Mouse (Mus musculus): Measurements from ENCODE around the gene Tgm2. TPM values are rescaled to one million over a fixed set of nuclear protein-coding genes. Genes with fewer than 3 reads are reported as not detected.

Tgm2 gene
- polyA plus RNA-seq, 1 experiment: 53.3 TPM

DNA sequence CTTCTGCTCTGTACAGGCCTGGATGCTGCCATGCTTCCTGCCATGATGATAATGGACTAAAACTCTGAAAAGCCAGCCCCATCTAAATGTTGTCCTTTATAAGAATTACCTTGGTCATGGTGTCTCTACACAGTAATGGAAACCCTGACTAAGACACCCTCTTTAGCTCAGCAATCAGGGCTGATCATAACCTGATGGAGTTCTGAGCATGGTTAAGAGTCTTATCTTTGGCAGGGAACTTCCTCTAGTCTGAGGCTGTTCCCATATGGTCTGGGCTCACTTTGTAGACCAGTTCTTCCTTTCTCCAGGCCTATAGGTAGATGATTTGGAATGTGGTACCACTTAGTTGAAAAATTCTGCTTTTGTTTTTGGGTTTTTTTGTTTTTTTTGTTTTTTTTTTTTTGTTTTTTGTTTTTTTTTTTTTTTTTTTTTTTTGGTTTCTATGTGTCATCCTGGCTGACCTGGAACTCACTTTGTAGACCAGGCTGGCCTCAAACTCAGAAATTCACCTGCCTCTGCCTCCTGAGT lies 77.7 kb downstream of the Tgm2 start:
- no peak for DNase-seq (ENCODE audit: low read depth in 1 of 2, low spot score in 2 of 2)
- TF ChIP-seq CTCF (IDR thresholded peaks at IDR 0.05; ENCODE audit: extremely low read depth, insufficient read depth, insufficient read length, insufficient replicate concordance) (no peak), POLR2A (IDR thresholded peaks at IDR 0.05; ENCODE audit: low read depth, low read length) (no peak)
- no peak overlapping the region for H3K4me3 ChIP-seq (ENCODE audit: extremely low read depth, insufficient read depth, insufficient read length)
- H3K27me3 ChIP-seq (ENCODE audit: control insufficient read depth, insufficient read depth, low read length): no peaks in the 10 kb centered on the region
- no peak overlapping the region for H3K27ac ChIP-seq (ENCODE audit: insufficient read depth, low read length)
- peaks cover 7% of the 10 kb centered on the region for H3K36me3 ChIP-seq (ENCODE audit: control insufficient read depth, insufficient read depth, low read length)
- H3K4me1 ChIP-seq (ENCODE audit: control insufficient read depth, insufficient read depth, insufficient read length): no peaks in the 10 kb centered on the region

- WGBS: 92% methylated on average over 5 of the region's 5 CpGs
- H3K4me3 ChIP-seq (ENCODE audit: extremely low read depth, insufficient read depth, insufficient read length): no peak overlapping the region
- no peaks in the 10 kb centered on the region for H3K4me1 ChIP-seq (ENCODE audit: control insufficient read depth, insufficient read depth, insufficient read length)
- no peak for DNase-seq (ENCODE audit: low read depth in 1 of 2, low spot score in 2 of 2)
- H3K27ac ChIP-seq (ENCODE audit: insufficient read depth, low read length): no peak overlapping the region
- no peak for TF ChIP-seq CTCF (IDR thresholded peaks at IDR 0.05; ENCODE audit: extremely low read depth, insufficient read depth, insufficient read length, insufficient replicate concordance)
- TF ChIP-seq POLR2A (IDR thresholded peaks at IDR 0.05; ENCODE audit: low read depth, low read length): no peak
- H3K27me3 ChIP-seq (ENCODE audit: control insufficient read depth, insufficient read depth, low read length): no peaks in the 10 kb centered on the region
- H3K36me3 ChIP-seq (ENCODE audit: control insufficient read depth, insufficient read depth, low read length): peaks cover 7% of the 10 kb centered on the region
These were observed 78.9 kb downstream of the Tgm2 start for GRCm38 (mm10) chr2:158067260-158067824.

GRCm38 (mm10) chr2:158066456-158066855 lies 79.8 kb downstream of the Tgm2 start:
- TF ChIP-seq POLR2A (IDR thresholded peaks at IDR 0.05; ENCODE audit: low read depth, low read length): no peak
- no peak for TF ChIP-seq CTCF (IDR thresholded peaks at IDR 0.05; ENCODE audit: extremely low read depth, insufficient read depth, insufficient read length, insufficient replicate concordance)
- peaks cover 5% of the 10 kb centered on the region for H3K36me3 ChIP-seq (ENCODE audit: control insufficient read depth, insufficient read depth, low read length)
- no peak for DNase-seq (ENCODE audit: low read depth in 1 of 2, low spot score in 2 of 2)
- no peaks in the 10 kb centered on the region for H3K4me1 ChIP-seq (ENCODE audit: control insufficient read depth, insufficient read depth, insufficient read length)
- no peaks in the 10 kb centered on the region for H3K27me3 ChIP-seq (ENCODE audit: control insufficient read depth, insufficient read depth, low read length)
- H3K27ac ChIP-seq (ENCODE audit: insufficient read depth, low read length): no peak overlapping the region
- H3K4me3 ChIP-seq (ENCODE audit: extremely low read depth, insufficient read depth, insufficient read length): no peak overlapping the region

Other genes with a start within 250 kb of the Tgm2 start
- not detected in 2 replicates for gene Vstm2l, start 231.8 kb downstream of the Tgm2 start, polyA plus RNA-seq (2012; rRNA removed)
- 16.2 and 17.6 TPM in 2 replicates for gene Tti1, start 118.0 kb downstream of the Tgm2 start, polyA plus RNA-seq (2012; rRNA removed)
- 13.6 and 17.7 TPM in 2 replicates for gene Rprd1b, start 117.9 kb downstream of the Tgm2 start, polyA plus RNA-seq (2012; rRNA removed)
- gene D630003M21Rik, start 82.8 kb upstream of the Tgm2 start, polyA plus RNA-seq (2012; rRNA removed): 0.58 and 0.62 TPM in 2 replicates
- 0.07 TPM in 1 of 2 replicates, not detected in the other for gene Bpi, start 111.7 kb upstream of the Tgm2 start, polyA plus RNA-seq (2012; rRNA removed)
- 3.3 and 4.1 TPM in 2 replicates for gene Lbp, start 160.1 kb upstream of the Tgm2 start, polyA plus RNA-seq (2012; rRNA removed)
- gene Snhg11, start 229.2 kb upstream of the Tgm2 start, polyA plus RNA-seq (2012; rRNA removed): 0.04 and 0.11 TPM in 2 replicates